Mouse (Mus musculus): Measurements from ENCODE around the gene Rasgrp4. TPM values are rescaled to one million over a fixed set of nuclear protein-coding genes. Genes with fewer than 3 reads are reported as not detected.

Rasgrp4 gene
- polyA plus RNA-seq, 1 experiment = 0.31 TPM

- H3K4me1 ChIP-seq (ENCODE audit: control insufficient read depth, insufficient read depth, low read length) = peaks cover 20% of the 10 kb centered on the region
- no peaks in the 10 kb centered on the region for H3K27me3 ChIP-seq (ENCODE audit: control insufficient read depth, insufficient read depth, low read length)
- no peak overlapping the region for H3K4me3 ChIP-seq (ENCODE audit: control insufficient read depth, low read depth, low read length)
- no peak for TF ChIP-seq POLR2A (IDR thresholded peaks at IDR 0.05; ENCODE audit: control insufficient read depth, low read depth, low read length)
- no peak for TF ChIP-seq CTCF (IDR thresholded peaks at IDR 0.05; ENCODE audit: control insufficient read depth, insufficient read depth, insufficient replicate concordance, low read depth, low read length)
- no peak overlapping the region for H3K27ac ChIP-seq (ENCODE audit: control insufficient read depth, insufficient read depth, low read depth, low read length)
- H3K36me3 ChIP-seq (ENCODE audit: control insufficient read depth, insufficient read depth, low read length) = peaks cover 1% of the 10 kb centered on the region; the same call in 1 of the 2 replicates
These were observed 23.6 kb downstream of the Rasgrp4 start for GRCm38 (mm10) chr7:29158264-29158663.

DNA sequence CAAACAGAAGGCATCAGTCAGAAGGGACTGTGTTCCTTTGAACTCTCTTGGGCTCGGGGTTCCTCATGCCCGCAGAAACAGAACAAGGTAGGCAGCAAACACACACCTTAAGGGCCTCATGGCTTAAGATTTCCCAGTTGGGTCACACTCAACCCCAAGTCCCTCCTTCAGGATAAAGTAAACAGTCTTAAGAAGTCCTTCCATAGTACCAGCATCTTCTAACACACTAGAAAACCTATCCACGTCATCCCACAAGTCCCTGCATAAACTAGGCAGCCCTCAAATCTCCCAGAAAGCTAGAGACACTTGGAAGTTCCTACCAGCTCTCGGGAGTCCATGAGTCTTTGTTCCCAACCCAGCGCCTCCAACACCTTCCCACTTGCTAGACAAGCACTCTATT lies 27.6 kb downstream of the Rasgrp4 start:
- Histone ChIP-seq H3K27me3 (ENCODE audit: control insufficient read depth, insufficient read depth, low read length) (no peaks in the 10 kb centered on the region), H3K36me3 (ENCODE audit: control insufficient read depth, insufficient read depth, low read length) (no peaks in the 10 kb centered on the region), H3K4me3 (ENCODE audit: control insufficient read depth, low read depth, low read length) (no peak overlapping the region), H3K27ac (ENCODE audit: control insufficient read depth, insufficient read depth, low read depth, low read length) (no peak overlapping the region), H3K4me1 (ENCODE audit: control insufficient read depth, insufficient read depth, low read length) (peaks cover 4% of the 10 kb centered on the region)
- TF ChIP-seq CTCF (IDR thresholded peaks at IDR 0.05; ENCODE audit: control insufficient read depth, insufficient read depth, insufficient replicate concordance, low read depth, low read length) (no peak), POLR2A (IDR thresholded peaks at IDR 0.05; ENCODE audit: control insufficient read depth, low read depth, low read length) (no peak)

- H3K36me3 ChIP-seq (ENCODE audit: control insufficient read depth, insufficient read depth, low read length) = no peaks in the 10 kb centered on the region
These were observed 28.3 kb downstream of the Rasgrp4 start for GRCm38 (mm10) chr7:29162750-29163525.

DNA sequence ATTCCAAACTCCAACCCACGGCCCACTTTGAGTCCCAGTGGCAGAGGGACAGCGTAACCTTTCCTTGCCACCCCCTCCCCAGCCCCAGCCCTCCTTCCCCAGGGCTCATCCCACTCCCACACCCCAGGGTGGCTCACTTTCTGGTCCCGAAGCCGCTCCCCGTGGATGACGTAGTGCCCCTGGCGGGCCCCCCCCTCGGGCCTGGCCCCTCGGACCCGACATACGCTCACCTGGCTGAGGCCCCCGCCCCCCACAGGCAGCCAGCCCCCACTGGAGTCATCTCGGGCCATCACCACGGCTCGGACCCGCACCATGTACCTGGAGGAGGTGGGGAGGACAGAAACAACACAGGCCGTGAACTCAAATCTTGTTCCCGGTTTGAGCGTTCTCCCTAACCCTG lies 33.0 kb downstream of the Rasgrp4 start:
- H3K4me1 ChIP-seq (ENCODE audit: control insufficient read depth, insufficient read depth, low read length) = peaks cover 45% of the 10 kb centered on the region
- no peak overlapping the region for H3K27ac ChIP-seq (ENCODE audit: control insufficient read depth, insufficient read depth, low read depth, low read length)
- TF ChIP-seq POLR2A (IDR thresholded peaks at IDR 0.05; ENCODE audit: control insufficient read depth, low read depth, low read length) = no peak
- TF ChIP-seq CTCF (IDR thresholded peaks at IDR 0.05; ENCODE audit: control insufficient read depth, insufficient read depth, insufficient replicate concordance, low read depth, low read length) = no peak
- H3K36me3 ChIP-seq (ENCODE audit: control insufficient read depth, insufficient read depth, low read length) = no peaks in the 10 kb centered on the region
- H3K4me3 ChIP-seq (ENCODE audit: control insufficient read depth, low read depth, low read length) = peak overlapping the region; percentile 96
- no peaks in the 10 kb centered on the region for H3K27me3 ChIP-seq (ENCODE audit: control insufficient read depth, insufficient read depth, low read length)

More at GRCm38 (mm10) chr7:29162750-29163525, 28.3 kb downstream of the Rasgrp4 start:
- H3K27ac ChIP-seq (ENCODE audit: control insufficient read depth, insufficient read depth, low read depth, low read length) = no peak overlapping the region
- TF ChIP-seq POLR2A (IDR thresholded peaks at IDR 0.05; ENCODE audit: control insufficient read depth, low read depth, low read length) (0 out of 2 replicates have a peak, but pooled peaks have one; percentile 26), CTCF (IDR thresholded peaks at IDR 0.05; ENCODE audit: control insufficient read depth, insufficient read depth, insufficient replicate concordance, low read depth, low read length) (no peak)
- H3K4me1 ChIP-seq (ENCODE audit: control insufficient read depth, insufficient read depth, low read length) = peaks cover 10% of the 10 kb centered on the region
- no peak overlapping the region for H3K4me3 ChIP-seq (ENCODE audit: control insufficient read depth, low read depth, low read length)
- H3K27me3 ChIP-seq (ENCODE audit: control insufficient read depth, insufficient read depth, low read length) = no peaks in the 10 kb centered on the region

- Histone ChIP-seq H3K36me3 (ENCODE audit: control insufficient read depth, insufficient read depth, low read length) (no peaks in the 10 kb centered on the region), H3K4me3 (ENCODE audit: control insufficient read depth, low read depth, low read length) (peak overlapping the region; percentile 96), H3K4me1 (ENCODE audit: control insufficient read depth, insufficient read depth, low read length) (peaks cover 46% of the 10 kb centered on the region), H3K27me3 (ENCODE audit: control insufficient read depth, insufficient read depth, low read length) (no peaks in the 10 kb centered on the region), H3K27ac (ENCODE audit: control insufficient read depth, insufficient read depth, low read depth, low read length) (no peak overlapping the region)
- TF ChIP-seq CTCF (IDR thresholded peaks at IDR 0.05; ENCODE audit: control insufficient read depth, insufficient read depth, insufficient replicate concordance, low read depth, low read length) (no peak), POLR2A (IDR thresholded peaks at IDR 0.05; ENCODE audit: control insufficient read depth, low read depth, low read length) (no peak)
These were observed 33.6 kb downstream of the Rasgrp4 start for GRCm38 (mm10) chr7:29168121-29168695.

DNA sequence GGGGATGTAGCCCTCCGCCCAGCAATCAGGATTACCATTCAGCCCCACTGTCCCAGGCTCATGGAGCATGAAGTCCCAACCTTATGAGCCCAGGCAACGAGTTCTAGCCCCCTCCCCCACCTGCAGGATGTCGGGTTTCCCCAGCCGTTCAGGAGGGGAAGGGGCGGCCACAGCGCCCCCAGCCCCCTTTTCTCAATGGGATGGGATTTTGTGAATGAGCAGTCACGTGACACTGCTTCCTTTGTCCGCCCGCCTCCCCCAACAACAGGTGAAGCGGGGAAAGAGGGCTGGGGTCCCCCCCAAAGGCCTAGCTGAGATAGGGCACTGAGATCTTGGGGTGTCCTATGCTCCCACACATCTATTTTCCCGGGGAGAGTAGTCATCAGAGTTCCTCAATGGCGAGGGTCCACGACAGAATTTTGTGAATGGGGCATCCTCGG lies 34.2 kb downstream of the Rasgrp4 start:
- Histone ChIP-seq H3K4me1 (ENCODE audit: control insufficient read depth, insufficient read depth, low read length) (peaks cover 46% of the 10 kb centered on the region), H3K27me3 (ENCODE audit: control insufficient read depth, insufficient read depth, low read length) (no peaks in the 10 kb centered on the region)

More for the DNA sequence above, 34.2 kb downstream of the Rasgrp4 start:
- peak overlapping the region; percentile 96 for H3K4me3 ChIP-seq (ENCODE audit: control insufficient read depth, low read depth, low read length)
- TF ChIP-seq CTCF (IDR thresholded peaks at IDR 0.05; ENCODE audit: control insufficient read depth, insufficient read depth, insufficient replicate concordance, low read depth, low read length) (no peak), POLR2A (IDR thresholded peaks at IDR 0.05; ENCODE audit: control insufficient read depth, low read depth, low read length) (no peak)
- no peaks in the 10 kb centered on the region for H3K36me3 ChIP-seq (ENCODE audit: control insufficient read depth, insufficient read depth, low read length)
- H3K27ac ChIP-seq (ENCODE audit: control insufficient read depth, insufficient read depth, low read depth, low read length) = peak overlapping the region; percentile 32
